Mouse (Mus musculus): Measurements from ENCODE around the gene Naa40.

DNA sequence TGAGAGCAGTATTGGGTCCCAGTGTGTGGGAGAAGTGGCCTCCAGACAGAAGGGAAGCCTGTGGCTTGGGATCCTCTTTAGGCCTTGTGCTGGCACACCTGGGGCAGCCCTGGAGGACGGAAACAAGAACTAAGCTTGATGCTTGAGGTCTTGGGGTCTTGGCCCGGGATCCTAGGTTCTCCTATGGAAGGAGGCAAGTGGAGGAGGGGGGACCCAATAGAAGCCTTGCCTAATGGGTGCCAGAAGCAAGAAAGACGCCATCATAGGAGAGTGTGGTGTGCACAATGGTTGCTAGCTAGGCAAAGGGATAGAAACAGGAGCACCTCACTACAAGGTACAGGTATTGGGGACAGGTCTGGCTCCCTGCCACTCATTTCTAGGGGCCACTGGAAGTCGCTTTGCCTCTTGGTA, 25.4 kb upstream of the Naa40 start:
- TF ChIP-seq EP300 (IDR thresholded peaks at IDR 0.05; ENCODE audit: low read depth) = no peak
- no peak for TF ChIP-seq CTCF (IDR thresholded peaks at IDR 0.05; ENCODE audit: low read depth)
